Mouse (Mus musculus): Measurements from ENCODE around the gene Fam240b.
"Not testable (repeated sequence)": the region's sequence is repeated elsewhere in the genome, so short reads cannot be mapped to it uniquely, and the experiment has no call there.

The Fam240b gene

GRCm38 (mm10) chr13:64497692-64498091, at the start of gene Fam240b:
Gene Fam240b, minus strand, starts transcription at chr13:64497792.
- no peak for DNase-seq

DNA sequence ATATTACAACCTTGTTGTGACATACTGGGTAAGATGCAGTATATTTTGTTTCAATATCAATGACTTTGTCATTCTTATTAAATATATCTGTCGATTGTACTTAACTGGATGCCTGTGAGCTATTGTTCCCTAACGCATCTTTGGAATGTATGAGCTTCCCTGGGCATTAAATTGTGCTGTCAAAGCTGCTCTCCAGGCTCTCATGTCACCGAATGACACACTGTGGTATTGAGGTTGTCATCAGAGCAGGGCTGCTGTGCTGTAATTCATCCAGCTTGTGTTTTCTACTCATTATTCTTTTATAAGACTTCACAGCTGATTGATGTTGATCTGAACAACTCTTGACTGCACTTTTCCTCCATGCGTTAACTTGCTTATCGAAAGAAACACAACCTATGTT, 32.5 kb upstream of the Fam240b start:
- DNase-seq: no peak

DNA sequence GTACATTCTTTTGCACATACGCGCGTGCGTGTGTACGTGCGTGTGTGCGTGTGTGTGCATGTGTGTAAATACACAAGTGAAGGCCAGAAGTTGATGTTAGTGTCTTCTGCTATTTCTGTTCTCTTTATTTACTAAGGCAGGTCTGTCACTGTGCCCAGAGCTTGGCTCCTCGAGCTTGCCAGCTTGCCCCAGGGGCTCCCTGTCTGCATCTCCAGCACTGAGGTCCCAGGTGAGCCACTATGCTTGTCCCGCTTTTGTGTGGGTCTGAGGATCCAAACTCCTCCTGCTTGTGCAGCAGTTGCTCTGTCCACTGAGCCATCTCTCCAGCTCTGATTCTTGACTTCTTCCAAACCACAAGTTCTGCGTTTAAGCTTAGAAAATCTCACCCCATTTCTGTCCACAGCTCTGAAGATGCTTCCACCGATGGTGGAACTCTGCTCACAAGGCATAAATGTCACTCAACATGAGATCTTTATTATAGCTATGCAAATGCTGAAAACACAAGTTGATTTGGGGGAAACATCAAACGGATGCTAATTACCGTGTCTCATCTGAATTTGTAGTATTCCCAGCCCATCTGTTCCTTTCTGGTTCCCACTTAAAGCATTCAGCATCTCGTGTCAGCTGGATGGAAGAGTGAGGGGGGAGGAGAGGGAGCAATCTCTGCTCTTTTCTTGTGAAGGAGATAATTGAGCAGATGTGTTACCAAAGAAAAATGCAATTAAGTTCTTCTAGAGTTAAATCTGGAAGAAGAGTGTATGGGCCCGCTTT, 29.1 kb upstream of the Fam240b start:
- no peak for DNase-seq

DNA sequence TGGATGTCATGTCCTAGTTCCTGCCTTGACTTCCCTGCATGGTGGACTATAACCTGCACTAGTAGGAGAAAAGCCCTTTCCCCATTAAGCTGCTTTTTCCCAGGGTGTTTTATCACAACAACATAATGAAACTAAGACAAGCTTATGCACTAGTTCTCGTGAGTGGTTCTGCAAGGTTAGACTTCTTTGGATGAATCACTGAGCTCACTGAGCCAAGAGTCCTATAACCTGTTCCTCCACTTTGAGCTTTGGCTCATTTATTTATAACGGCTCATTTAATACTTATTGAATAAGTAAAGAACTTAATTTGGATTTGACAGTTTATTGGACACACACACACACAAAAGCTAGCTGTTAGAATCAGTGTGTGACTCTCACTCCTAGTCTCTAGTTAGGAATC, 16.7 kb upstream of the Fam240b start:
- DNase-seq: no peak

GRCm38 (mm10) chr13:64511616-64512015, 14.0 kb upstream of the Fam240b start:
- no peak for DNase-seq

GRCm38 (mm10) chr13:64507361-64507760, 9.8 kb upstream of the Fam240b start:
- no peak for DNase-seq

DNA sequence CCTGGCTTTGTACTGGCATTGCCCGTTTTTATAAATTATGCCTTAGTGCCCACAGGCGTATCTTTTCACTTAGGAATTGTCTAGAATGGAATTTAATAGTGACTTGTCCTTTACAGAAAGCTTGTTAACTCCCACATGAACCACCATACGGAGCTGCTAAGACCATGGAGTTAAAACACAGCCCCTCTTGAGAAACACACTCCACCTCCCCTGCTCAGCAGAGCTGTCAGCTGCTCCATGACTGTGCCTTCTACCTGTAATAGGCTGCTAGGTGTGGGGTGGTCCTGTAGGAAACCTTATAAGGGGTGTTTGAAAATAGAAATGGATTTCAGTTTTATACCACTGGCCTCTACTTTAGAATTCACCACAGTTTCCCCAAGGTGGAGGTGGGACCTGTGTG, 5.2 kb upstream of the Fam240b start:
- DNase-seq: no peak

- no peak for DNase-seq
Observed at GRCm38 (mm10) chr13:64493586-64493985, 4.0 kb downstream of the Fam240b start.

GRCm38 (mm10) chr13:64489886-64490285, 7.7 kb downstream of the Fam240b start:
- no peak for DNase-seq

- DNase-seq: no peak
Observed at GRCm38 (mm10) chr13:64479960-64480359, 17.6 kb downstream of the Fam240b start.

GRCm38 (mm10) chr13:64477968-64478367, 19.6 kb downstream of the Fam240b start:
- DNase-seq: no peak

DNA sequence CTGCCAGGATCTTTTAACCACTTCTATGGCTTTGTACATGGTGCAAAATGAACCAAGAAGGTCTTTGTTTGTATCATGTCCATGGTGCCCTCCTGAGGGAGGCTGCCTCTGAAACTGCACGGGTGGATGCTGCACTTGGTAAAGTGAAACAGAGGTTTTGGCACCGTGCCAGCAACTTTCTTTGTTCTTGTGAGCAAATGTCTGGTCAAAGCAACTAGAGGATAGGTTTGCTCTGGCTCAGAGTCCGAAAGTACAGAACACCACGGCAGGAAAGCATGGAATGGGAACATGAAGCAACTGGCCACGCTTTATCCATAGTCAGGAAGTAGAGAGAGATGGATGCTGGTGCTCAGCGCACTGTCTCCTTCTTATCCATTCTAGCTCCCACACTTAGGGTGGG, 29.7 kb downstream of the Fam240b start:
- DNase-seq: peak; percentile 10

- DNase-seq: no peak
Observed at GRCm38 (mm10) chr13:64465166-64465565, 32.4 kb downstream of the Fam240b start.

DNA sequence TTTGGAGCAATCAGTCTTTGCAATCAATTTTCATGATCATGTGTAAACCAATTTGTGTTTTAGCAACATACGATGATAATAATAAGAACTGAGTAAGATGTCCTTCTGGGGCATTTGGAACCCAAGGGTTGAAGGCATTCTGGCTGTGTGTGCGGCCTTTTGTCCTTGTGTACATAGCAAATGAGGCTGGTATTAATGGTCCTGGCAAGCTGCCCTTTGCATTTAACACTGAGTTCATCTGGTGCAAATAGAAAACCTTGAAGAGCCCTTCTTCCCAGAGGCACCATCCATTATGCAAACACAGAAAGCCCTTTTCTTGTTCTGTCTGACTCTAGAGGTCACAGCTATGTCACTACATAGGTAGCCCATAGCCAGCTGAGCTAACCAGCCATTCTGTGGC, 35.0 kb downstream of the Fam240b start:
- no peak for DNase-seq

DNA sequence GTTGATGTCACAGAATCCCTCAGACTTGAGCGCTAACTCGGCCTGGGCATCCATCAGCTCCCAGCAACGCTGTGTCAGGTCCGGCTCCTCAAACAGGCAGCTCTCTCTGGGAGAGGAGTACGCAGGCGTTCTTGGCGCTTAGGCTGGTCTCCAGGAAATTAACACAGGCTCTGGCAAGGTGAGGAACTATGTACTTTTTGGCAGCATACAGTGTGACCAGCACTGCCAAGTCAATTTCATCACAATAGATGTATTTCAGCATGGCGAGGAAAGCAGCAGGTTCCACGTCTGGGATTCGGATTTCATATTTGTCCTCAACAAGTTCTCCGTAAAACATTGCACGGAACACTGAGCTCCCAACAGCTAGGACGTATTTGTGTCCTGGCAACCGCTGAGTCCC, 39.4 kb downstream of the Fam240b start:
- DNase-seq: no peak

- DNase-seq: not testable (repeated sequence)
Observed at GRCm38 (mm10) chr13:64457225-64457978, 40.2 kb downstream of the Fam240b start.

DNA sequence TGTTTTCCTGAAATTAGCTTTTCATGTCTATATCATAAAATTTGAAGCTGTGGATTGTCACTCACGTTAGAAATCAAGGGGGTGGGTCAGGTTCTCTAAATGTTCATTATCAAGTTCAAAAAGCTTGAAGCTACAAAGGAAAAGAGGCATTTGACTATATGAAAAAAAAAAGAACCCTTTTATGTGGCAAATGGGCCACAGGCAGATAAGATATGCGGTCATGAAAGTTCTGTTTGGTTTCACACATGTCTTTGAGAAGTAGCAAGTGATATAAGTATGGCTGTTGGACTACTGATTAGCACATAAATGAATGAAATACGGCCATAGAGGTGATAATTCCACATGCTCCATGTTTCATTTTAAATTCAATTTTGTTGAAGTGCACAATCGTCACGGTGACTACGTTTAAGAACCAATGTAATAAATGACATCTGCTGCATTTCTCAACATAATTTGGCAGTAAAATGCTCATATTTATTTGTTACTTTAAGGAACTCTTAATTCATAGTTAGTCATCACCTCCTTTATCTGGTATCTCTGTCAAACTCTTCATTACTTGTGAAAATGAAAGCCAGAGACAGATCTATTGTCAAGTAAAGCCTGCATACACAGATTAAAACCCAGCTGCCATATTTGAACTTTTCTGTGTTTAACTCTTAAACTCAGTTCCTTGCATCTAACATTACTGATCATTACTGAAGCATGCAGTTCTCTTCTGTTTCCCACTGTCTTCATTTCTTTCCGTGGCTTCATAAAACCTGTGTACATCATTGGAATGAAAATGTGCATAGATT, 47.4 kb downstream of the Fam240b start:
- DNase-seq: no peak

GRCm38 (mm10) chr13:64448729-64449128, 48.9 kb downstream of the Fam240b start:
- DNase-seq: no peak

DNA sequence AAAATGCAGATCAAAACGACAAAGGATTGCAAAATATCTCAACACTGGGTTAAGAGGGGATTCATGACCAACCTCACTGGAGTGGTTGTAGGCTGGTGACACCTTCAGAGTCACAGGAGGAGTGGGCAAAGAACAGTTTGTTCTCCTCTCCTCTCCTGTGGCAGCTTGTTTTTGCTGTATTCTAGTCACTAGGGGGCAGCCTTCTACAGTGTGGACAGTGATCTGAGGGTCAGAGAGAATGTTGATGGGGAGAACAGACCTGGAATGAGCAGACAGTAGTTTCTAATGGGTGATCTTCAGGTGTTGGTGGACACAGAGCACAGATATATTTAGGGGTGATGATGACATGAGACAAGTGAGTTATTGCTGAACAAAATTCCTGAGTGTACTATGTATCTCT, 49.6 kb downstream of the Fam240b start:
- DNase-seq: peak; percentile 66

DNA sequence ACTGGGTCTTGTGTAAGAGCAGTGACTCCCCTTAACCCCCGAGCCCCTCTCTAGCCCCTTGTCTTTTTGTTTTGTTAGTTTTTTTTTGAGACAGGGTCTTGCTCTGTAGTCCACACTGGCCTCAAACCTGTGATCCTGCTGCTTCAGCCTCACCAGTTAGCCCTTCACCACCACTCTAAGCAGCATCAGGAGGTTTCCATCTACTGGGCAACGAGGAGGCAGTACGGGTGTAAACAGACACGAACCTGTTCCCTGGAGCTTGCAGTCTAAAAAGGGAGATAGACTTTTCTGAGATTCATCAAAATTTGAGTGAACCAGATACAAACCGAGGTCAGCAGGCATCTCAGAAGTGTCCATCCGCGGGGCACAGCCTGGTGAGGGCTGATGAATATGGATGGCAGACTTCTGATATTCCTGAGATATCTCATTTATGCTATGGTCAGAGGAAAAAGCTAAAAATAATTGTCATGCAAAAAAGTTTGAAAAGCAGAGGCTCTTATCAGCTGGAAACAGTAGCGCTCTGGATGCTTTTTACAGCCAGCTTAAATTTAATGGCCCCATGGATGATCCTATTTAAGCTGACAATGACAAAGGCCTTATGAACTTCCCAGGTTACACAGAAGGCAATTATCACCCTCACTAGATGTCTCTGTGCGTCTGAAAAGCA, 52.2 kb downstream of the Fam240b start:
- no peak for DNase-seq

GRCm38 (mm10) chr13:64443263-64443894, 54.2 kb downstream of the Fam240b start:
- DNase-seq: peak; percentile 72

DNA sequence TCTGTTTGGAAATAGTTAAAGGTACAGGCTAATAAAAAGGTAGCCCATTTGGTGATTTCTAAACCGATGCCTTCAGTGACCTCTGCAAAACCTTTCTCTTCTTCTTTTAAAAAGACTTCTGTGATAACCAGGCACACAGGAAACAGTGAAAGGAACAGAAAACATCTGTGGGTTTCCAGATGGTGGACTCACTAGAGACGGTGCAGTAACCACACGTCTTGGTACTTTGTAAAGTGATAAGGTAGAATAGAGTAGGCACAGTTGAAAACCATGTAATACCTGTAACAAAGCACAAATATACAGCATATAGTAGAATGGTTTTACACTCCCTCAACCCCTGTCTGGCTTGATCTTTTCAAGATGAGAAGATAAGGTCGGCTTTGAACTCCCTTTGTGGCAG, 57.0 kb downstream of the Fam240b start:
- DNase-seq: no peak
